Mouse (Mus musculus): Measurements from ENCODE around the gene Map2k6.

GRCm38 (mm10) chr11:110399240-110400150 lies 573 bp downstream of the Map2k6 start:
- TF ChIP-seq CTCF (IDR thresholded peaks at IDR 0.05; ENCODE audit: low read depth) (no peak), EP300 (IDR thresholded peaks at IDR 0.05; ENCODE audit: low read depth) (no peak)
